Mouse (Mus musculus): ENCODE data around the gene Ubl7.

GRCm38 (mm10) chr9:57947381-57948030 is 36.7 kb downstream of the Ubl7 start:
- no peak for TF ChIP-seq POLR2A (IDR thresholded peaks at IDR 0.05; ENCODE audit: borderline replicate concordance, control insufficient read depth, low read depth, low read length)
- no peak for TF ChIP-seq CTCF (IDR thresholded peaks at IDR 0.05; ENCODE audit: control insufficient read depth, insufficient read depth, low read length)
